Mouse (Mus musculus) ES-E14 (cell line): ENCODE data around the gene Misp.

Experiments
- CHD2 ChIP-seq: IDR thresholded peaks from 2 replicates; pipeline ENCODE4 v1.6.1; 2014; ENCODE audit warnings: mild to moderate bottlenecking, low read depth, low read length, inconsistent platforms
- HCFC1 ChIP-seq: IDR thresholded peaks from 2 replicates; pipeline ENCODE4 v1.6.1; 2012; ENCODE audit warnings: low read length, inconsistent platforms, borderline replicate concordance; ENCODE audit not compliant: insufficient read depth
- MAFK ChIP-seq: IDR thresholded peaks from 2 replicates; pipeline ENCODE4 v1.6.1; 2014; ENCODE audit warnings: mild to moderate bottlenecking, low read depth, low read length, inconsistent platforms; ENCODE audit not compliant: insufficient read depth
- ZNF384 ChIP-seq: IDR thresholded peaks from 2 replicates; pipeline ENCODE4 v1.6.1; 2012; ENCODE audit warnings: low read depth, low read length, inconsistent platforms

DNA sequence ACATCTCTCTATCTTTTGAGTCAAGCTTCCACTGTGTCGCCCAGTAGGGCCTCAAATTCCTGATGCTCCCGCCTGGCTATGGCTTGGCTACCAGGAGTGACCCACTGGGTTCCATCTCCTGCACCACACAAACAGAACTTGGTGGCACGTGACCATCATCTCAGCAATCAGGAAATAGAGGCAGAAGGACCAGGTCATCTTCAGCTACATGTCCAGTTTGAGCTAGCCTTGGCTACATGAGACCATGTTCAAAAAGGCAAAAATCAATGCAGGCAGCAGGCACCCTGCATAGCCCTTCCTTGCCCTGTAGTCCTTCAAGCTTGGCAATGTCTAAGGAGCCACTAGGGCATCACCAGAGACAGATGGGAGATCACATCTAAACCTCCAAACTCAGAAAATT, 19.3 kb downstream of the Misp start:
- no peak for TF ChIP-seq MAFK
- no peak for TF ChIP-seq HCFC1
- no peak for TF ChIP-seq CHD2
- no peak for TF ChIP-seq ZNF384
